Mouse (Mus musculus): ENCODE results near the gene Cadps2.
A peak's percentile ranks its signal among the peaks of the same experiment; 100 is the strongest.

The Cadps2 gene

GRCm38 (mm10) chr6:23568688-23569087 is 270.5 kb downstream of the Cadps2 start:
- DNase-seq (ENCODE audit: extremely low spot score, low spot score) = no peak

- DNase-seq (ENCODE audit: extremely low spot score, low spot score) = no peak
Observed at GRCm38 (mm10) chr6:23567651-23568050, 271.6 kb downstream of the Cadps2 start.

GRCm38 (mm10) chr6:23549874-23550273 is 289.3 kb downstream of the Cadps2 start:
- DNase-seq (ENCODE audit: extremely low spot score, low spot score) = no peak

GRCm38 (mm10) chr6:23523710-23524109 is 315.5 kb downstream of the Cadps2 start:
- DNase-seq (ENCODE audit: extremely low spot score, low spot score) = no peak

- no peak for DNase-seq (ENCODE audit: extremely low spot score, low spot score)
Observed at GRCm38 (mm10) chr6:23522556-23522955, 316.7 kb downstream of the Cadps2 start.

- no peak for DNase-seq (ENCODE audit: extremely low spot score, low spot score)
Observed at GRCm38 (mm10) chr6:23498611-23499010, 340.6 kb downstream of the Cadps2 start.

- DNase-seq (ENCODE audit: extremely low spot score, low spot score) = no peak
Observed at GRCm38 (mm10) chr6:23491804-23492203, 347.4 kb downstream of the Cadps2 start.

GRCm38 (mm10) chr6:23490431-23490830 is 348.8 kb downstream of the Cadps2 start:
- DNase-seq (ENCODE audit: extremely low spot score, low spot score) = no peak

- DNase-seq (ENCODE audit: extremely low spot score, low spot score) = no peak
Observed at GRCm38 (mm10) chr6:23489046-23489445, 350.2 kb downstream of the Cadps2 start.

- no peak for DNase-seq (ENCODE audit: extremely low spot score, low spot score)
Observed at GRCm38 (mm10) chr6:23472686-23473085, 366.5 kb downstream of the Cadps2 start.

GRCm38 (mm10) chr6:23471830-23472229 is 367.4 kb downstream of the Cadps2 start:
- DNase-seq (ENCODE audit: extremely low spot score, low spot score) = no peak

GRCm38 (mm10) chr6:23467885-23468284 is 371.3 kb downstream of the Cadps2 start:
- no peak for DNase-seq (ENCODE audit: extremely low spot score, low spot score)

GRCm38 (mm10) chr6:23462600-23463280 is 376.5 kb downstream of the Cadps2 start:
- no peak for DNase-seq (ENCODE audit: extremely low spot score, low spot score)

GRCm38 (mm10) chr6:23457748-23458147 is 381.5 kb downstream of the Cadps2 start:
- DNase-seq (ENCODE audit: extremely low spot score, low spot score) = peak; percentile 80

GRCm38 (mm10) chr6:23453907-23454306 is 385.3 kb downstream of the Cadps2 start:
- no peak for DNase-seq (ENCODE audit: extremely low spot score, low spot score)

- DNase-seq (ENCODE audit: extremely low spot score, low spot score) = no peak
Observed at GRCm38 (mm10) chr6:23439897-23440296, 399.3 kb downstream of the Cadps2 start.

- no peak for DNase-seq (ENCODE audit: extremely low spot score, low spot score)
Observed at GRCm38 (mm10) chr6:23410256-23411049, 428.8 kb downstream of the Cadps2 start.

GRCm38 (mm10) chr6:23394131-23394530 is 445.1 kb downstream of the Cadps2 start:
- no peak for DNase-seq (ENCODE audit: extremely low spot score, low spot score)

- DNase-seq (ENCODE audit: extremely low spot score, low spot score) = no peak
Observed at GRCm38 (mm10) chr6:23392711-23393110, 446.5 kb downstream of the Cadps2 start.

- DNase-seq (ENCODE audit: extremely low spot score, low spot score) = no peak
Observed at GRCm38 (mm10) chr6:23386711-23387110, 452.5 kb downstream of the Cadps2 start.

- no peak for DNase-seq (ENCODE audit: extremely low spot score, low spot score)
Observed at GRCm38 (mm10) chr6:23383004-23383347, 456.2 kb downstream of the Cadps2 start.

GRCm38 (mm10) chr6:23382283-23383003 is 456.8 kb downstream of the Cadps2 start:
- no peak for DNase-seq (ENCODE audit: extremely low spot score, low spot score)

Data from neural tube, embryonic 10.5 days (tissue).